Mouse (Mus musculus): ENCODE results near the gene Otx2.

The Otx2 gene

DNA sequence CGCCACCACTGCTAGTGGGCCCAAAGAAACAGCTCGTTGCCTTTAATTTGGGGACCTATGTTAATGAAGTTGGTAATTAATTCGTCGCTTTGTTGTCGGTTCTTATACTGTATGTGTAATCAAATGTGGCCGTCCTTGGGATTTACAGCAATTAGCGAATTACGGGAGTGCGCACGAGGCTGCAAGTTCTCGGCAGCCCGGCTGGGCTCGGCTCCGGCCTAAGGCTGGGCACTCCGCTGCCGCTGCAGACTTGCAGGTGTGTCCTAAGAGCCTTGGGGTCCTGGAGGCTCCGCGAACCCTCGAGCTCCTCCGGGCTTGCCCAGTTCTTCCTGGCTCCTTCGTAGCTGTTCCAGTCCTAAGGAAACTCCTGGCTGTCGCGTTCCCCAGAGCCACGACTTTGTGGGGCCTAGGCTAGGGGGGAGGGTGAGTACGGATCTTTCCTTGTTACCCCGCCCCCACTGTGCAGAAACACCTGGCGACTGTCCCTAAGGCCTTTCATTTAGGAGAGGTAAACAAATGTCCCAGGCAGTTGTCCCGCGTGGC lies 4.8 kb downstream of the Otx2 start:
- no peak for DNase-seq (ENCODE audit: low read depth)

DNA sequence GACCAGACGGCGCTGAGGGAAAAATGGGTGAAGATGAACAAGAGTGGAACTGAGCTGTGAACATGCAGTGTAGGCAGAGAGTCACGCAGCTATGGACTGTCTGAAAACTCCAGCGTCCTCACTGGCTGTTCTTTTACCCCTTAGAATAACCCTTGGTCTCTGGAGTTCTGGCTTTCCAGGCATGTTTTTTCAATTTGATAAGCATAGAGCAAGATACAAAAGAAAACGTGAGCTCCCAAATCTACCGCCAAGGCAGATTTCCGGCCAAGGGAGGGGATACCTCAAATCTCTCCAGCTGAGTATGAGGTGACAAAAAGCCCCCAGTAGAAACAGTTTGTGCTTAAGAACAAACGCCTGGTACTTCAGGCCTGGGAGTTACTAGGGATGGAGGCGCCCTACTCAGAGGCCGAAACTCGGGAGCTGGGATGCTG lies 5.6 kb downstream of the Otx2 start:
- DNase-seq (ENCODE audit: low read depth), result no peak

DNA sequence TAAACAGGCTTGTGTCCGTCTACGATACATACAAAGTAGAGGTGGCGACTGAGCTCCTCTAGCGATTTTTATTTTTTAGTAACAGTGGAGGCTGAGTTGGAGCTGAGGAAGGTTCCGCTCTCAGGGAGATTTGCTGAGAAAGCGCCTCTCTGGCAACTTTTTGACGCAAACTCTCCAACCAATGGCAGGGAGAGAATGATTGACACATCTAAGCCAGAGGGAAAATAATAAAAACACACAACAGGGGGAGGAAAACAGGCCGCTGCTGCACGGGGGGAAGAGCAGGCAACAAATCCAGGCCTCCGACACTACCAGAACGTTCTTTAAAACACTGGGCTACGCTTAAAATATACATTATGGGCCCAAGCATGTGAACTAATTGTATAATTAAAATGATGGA lies 6.2 kb downstream of the Otx2 start:
- DNase-seq (ENCODE audit: low read depth), result no peak

DNA sequence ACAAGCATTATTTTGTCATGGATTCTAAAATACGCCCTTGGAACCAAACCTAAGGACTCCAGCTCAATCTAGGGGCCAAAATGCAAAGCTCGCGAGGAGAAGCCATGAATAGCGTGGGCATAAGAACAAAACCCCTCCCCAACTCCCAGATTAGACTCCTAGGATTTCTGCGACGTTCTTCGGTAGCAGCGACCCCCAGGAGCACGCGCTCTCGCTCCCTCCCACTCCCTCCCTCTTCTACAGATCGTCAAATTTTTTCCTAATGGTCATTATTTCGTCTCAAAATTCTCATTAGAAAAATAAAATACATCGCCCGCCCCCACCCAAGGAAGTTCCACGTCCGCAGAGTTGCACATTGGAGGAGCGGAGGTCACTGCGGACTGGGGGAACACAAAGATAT lies 6.8 kb downstream of the Otx2 start:
- DNase-seq (ENCODE audit: low read depth), result no peak

DNA sequence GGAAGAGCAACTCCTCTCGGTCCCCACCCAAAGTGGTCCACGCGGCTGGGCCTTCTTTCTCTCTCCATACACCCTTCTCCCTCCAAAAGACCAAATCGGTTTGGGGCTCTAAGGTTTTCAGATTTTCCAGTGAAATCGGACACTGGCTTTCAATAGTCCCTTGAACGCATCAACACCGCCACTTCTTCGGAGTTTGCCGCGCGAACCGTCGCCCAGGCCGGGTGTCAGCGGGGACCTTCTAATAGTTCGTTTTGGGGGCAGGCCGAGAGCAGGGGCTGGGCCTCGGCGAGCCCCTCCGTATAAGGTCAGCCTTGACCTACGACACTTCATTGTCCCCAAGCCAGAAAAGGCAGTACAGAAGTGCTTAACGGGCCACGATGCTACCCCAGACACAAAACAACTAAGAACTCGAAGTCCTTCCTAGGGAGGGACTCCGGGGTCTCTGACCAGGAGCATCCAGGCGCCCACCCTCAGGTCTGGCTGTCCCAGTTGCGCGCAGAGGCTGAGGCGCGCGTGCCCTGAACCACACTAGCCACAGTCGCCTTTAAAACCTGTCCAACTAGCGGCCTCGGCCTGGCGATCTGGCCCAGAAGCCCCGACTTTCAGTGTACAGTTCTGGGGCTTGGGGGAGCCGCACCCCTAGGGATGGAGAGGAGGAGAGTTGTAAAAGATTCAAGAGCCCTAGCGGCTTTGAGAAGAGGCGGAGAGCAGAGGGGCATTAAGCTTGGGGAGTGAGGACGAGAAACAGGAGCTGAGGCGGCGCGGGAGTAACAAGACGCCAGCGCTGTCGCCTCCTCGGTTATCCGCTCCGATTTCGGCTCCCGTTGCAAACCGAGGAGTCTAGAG lies 7.6 kb downstream of the Otx2 start:
- DNase-seq (ENCODE audit: low read depth), result no peak

DNA sequence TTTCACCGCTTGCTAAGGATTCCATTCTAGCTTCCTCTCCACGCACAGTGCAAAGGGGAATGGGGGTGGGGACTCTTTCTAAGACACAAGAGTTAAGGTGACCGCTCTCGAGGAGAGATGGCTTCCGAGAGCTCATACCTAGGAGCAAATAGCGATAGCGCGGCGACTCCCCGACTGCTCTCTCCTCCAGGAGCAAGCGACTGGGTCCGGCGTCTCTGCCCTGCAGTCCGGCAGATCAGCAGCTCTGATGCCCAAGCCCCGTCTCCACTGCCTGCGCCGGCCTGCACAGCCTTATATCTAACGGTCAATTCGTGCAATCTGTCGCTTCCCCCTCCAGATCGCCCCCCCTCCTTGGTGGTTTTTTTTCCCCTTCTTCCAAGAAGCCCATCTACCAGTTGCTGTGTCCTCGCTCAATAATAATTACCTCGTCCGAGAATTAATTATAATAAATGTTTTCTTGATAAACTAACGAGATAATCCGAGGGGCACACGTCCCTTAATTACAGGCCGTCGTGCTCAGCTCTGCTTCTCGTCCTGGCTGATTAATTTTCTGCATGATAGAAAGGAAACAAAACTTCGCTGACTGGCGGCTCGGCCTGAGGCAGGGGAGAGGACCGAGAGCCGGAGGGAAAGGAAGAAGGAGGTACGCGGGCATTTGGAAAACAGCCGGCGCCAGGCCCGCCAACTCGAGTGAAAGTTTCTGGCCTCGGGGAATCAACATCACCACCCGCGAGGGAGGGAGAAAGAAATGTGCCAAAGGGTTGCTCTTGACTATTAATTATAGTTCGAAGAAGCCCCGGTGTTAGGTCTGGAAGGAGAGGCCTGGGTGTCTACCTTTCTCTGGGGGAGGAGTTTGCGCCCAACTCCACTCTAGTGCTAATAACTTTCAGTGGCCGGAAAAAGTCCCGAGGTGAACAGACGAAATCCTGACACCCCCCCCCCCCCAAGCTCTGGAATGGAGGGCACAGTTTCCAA lies 8.5 kb downstream of the Otx2 start:
- DNase-seq (ENCODE audit: low read depth), result no peak

DNA sequence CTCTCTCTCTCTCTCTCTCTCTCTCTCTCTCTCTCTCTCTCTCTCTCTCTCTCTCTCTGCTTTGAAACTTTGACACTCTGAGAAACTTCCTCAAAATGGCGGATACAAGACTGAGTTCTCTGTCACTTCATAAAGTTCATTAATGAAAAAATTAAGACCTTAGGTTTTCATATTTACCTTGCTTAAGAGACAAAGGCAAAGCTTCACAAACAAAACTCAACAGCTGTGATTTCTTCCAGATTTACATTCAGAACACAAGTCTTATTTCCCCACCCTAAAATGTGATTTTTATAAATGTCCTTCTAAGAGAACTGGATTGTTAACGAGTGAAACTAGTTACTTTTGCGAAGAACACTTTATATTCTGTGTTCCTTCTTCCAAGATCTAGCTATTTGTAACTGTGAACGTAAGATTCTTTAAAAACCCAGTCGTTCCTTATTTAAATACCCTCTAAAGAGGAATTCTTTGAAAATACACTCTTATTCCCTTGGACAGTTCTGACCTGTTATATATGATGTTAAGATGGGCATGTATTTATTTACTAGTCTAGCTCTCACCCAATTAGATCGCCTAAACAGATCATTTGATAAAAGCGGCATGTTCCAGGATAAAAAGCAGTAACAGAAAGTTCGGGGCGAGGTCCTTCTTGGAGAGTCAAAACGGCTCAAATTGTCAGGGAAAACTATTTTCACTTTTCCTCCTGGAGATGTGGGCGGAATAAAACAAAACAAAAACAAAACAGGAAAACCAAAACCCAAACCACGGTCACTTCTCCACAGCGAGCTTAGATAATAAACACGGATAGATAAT lies 9.4 kb downstream of the Otx2 start:
- DNase-seq (ENCODE audit: low read depth), result no peak

DNA sequence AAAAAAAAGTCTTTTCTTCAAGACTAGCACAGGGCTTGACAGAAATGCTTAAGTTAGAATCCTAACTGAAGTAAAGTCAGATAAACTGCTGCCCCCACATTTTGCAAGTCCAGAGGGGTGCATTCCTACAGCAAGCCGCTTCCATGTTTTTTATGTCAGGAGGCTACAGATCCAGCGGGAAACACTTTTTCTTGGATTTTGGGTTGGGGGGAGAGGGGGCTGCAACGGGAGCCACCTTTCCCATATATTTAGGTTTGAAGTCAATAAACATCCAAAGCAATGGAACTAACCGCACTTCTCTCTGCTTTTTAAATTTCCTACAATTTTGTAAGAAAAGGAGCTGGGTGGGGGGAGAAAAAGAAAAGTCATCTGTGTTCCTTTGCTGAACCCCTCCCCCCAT lies 10.1 kb downstream of the Otx2 start:
- no peak for DNase-seq (ENCODE audit: low read depth)

DNA sequence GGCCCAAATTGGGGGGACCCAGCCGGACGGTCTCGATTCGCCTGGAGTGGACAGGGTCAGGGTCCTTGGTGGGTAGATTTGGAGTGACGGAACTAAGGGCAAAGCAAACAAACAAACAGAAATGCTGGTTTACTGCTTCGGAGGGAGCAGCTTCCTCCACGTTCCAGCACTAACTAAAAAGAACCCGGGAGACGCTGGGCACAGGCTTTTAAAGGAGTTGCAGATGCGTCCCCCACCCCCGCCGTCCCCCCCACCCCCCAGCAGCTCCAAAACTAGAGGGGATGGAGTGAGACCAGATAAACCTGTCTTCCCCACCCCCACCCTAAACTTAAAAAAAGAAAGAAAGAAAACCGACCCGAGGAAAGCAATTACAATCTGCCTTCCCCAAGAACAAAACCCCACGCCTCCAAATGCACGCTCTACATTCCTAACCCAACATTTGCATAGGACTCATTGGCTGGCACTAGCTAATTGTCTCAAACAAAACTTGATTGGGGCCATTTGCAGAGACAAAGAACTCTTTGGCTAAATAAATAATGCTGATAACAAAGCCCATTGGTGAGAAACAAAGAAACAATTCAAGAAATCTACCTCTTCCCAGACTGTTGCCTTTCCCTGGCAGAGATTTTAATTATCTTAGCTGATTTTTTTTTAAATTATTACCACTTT lies 10.9 kb downstream of the Otx2 start:
- no peak for DNase-seq (ENCODE audit: low read depth)

DNA sequence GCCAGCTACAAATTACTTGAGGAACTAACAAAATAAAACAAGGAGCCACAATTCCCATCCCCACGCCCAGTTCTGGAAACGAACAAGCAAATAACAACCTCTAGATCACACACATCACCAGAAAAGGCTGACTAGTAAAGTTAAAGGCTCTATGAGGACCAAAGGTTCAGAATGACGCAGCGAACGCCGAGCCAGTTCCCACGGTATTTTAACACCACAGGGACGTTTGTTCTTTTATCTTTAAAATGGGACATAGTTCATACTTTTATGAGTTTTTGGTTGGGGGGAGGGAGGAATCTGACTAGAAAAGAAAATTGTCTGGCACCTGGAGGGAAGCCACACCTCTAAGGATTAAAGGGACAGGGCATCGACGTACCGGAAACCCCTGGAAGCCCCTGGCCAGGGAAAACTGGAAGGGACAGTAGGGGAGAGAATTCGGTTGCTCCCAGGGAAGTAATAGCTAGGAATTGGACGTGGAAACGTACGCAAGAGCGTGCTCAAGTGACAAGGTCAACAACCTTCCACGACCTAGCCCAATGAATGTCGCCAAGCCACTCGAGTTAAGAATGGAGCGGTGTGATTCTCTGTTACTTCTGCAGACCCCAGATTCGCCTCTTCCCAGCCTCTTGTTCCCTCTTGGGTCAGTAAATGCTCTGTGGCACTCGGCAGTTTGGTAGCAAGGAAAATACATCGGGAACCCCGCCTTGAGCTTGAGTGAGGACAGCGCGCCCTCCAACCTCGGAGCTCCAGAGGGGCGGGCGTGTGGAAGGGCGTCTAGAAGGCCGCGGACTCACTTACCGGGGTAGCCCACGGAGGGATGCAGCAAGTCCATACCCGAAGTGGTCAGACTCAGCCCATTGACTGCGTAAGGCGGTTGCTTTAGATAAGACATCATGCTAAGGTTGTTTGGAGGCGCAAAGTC lies 11.7 kb downstream of the Otx2 start:
- no peak for DNase-seq (ENCODE audit: low read depth)

DNA sequence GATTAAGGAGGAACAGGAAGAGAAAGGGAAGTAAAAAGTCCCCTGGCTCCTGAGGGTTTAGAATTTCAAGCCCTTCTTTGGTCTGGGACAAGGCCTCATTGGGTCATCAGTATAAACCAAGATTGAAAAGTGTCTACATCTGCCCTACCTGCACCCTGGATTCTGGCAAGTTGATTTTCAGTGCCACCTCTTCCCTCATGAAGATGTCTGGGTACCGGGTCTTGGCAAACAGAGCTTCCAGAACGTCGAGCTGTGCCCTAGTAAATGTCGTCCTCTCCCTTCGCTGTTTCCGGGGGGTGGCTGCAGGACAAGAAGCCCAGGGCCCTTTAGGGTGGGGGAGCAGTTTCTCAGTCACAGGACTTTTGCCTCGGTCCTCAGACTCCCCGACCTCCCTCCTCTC lies 12.5 kb downstream of the Otx2 start:
- no peak for DNase-seq (ENCODE audit: low read depth)

DNA sequence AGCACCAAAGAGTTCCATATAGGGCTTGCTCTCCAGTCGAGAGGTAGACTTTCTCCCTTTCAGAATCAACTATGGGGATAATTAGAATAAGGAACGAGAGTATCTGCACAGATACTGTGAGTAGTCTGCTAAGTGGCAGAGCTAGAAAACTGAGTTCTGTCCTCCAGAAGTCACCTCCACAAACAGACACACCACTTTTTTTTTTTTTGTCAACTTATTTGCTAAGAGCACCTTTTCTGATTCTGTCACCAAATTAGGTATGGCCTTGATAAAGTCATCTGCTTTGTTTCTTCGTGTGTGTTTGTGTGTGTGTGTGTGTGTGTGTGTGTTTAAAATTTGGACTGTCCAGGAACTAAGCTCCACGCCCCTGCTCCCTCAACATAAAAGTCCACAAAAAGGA lies 13.0 kb downstream of the Otx2 start:
- DNase-seq (ENCODE audit: low read depth), result no peak

DNA sequence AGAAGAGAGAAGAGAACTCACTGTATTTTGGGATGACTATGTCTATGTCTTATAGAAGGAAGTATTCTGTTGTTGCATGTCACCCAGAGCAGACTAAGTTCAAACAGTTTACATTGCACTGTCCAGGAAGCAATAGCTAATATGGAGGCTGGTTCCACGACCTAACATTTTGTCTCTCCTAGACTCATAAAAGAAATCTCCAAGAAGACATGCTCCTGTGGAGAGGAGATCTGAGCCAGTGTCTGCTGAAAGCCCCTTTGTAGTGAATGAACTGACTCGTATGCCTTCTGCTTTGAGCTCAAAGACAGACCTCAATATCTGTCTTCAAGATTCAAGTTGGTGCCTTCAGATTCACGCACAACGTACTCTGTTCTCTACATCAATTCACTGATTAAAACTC lies 14.0 kb downstream of the Otx2 start:
- no peak for DNase-seq (ENCODE audit: low read depth)

DNA sequence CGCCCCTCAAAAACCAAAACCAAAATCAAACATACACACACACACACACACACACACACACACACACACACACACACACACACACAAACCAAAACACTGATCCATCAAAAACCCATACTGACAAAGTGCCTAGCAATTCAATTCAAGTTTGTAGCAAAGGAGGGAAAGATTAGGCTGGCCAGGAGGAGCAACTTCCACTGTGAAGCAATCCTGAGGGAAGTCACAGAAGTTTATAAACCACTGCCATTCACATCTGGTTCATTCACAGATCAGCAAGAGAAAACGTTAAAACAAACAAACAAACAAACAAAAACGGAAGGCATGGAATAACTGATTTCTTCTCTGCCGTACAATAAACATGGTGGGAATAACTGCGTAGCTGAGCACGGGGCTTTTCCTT lies 16.4 kb downstream of the Otx2 start:
- DNase-seq (ENCODE audit: low read depth), result no peak

DNA sequence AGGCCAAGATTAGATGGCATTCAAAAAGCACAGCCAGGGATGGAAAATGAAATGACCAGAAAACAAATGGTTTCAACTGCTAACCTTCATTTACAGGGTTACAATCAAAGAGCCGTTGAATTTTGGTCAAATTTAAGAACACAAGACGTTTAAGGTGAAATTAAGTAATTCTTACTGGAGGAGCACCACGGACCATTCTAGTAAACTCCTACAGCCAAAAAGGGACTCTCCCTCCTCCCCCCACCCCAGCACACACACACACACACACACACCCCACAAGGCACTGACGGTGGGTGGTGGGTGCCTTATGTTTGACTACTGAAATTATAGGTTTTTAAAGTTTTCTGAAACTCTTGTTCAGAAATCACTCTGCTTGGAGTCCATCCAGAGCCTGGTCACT lies 16.9 kb downstream of the Otx2 start:
- DNase-seq (ENCODE audit: low read depth), result no peak

DNA sequence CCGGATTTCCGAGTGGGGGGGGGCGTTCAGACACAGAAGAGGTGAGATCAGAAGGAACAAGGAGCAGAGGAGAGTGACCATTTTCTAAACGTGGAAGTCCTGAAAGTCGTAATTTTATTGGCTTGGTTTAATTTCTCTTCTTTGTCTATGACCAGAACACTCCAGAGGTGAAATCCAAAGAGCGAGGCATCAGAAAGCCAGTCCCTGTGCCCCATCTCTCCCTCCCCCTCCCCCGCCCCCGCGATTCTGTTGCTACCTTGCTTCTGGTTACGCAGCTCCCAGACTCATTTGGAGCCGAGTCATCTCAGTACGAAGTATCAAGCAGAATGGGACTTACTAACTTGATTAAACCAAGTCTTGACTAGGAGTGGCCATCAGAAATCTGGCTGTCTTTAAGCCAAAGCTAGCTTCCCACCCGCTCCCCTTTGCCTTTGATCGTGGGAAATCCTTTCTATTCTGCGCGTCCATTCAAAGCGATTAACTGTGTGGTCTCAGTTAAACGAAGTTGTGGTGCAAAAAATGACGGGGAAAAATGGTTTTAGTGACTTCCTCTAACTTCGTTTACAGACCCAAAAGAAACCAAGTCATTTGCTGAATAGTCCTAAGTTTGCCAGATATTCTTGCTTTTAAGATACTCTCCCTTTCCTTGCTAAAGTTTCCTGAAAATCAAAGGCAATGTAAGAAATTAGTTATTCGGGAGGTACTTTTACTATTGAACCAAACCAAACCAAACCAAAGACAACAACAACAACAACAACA lies 17.6 kb downstream of the Otx2 start:
- DNase-seq (ENCODE audit: low read depth), result no peak

DNA sequence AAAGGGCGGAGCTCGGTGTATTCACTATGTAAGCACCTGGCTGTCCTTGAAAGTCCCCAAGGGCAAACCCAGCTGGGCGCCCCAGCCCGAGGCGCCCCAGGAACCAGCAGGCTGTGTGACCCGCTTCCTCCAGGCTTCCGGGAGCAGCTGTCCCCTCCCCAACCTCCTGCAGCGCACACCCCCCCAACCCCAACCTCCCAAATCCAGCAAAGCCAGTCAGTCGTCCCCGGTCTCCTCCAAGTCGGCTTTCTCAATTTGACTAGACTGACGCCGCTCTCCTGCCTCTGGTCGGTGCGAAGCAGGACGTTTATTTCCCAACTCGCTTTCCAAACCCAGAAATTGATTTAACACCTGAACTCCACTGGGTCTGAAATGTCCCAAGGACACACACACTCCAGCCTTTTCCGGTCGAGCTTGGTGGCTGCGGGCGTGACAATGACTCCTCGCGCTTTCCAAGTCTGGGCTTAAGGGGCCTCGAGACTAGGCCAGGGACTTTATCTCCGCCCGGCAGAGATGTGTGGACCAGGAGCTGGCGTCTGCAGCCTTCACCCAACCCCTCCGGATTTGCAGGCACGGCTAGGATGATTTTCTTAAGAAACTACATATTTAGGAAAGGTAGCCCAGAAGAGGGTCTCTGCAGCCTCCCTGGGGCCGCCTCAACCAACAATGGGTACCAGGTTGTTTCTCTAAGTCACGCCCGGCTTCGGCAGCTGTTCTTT lies 18.4 kb downstream of the Otx2 start:
- no peak for DNase-seq (ENCODE audit: low read depth)

DNA sequence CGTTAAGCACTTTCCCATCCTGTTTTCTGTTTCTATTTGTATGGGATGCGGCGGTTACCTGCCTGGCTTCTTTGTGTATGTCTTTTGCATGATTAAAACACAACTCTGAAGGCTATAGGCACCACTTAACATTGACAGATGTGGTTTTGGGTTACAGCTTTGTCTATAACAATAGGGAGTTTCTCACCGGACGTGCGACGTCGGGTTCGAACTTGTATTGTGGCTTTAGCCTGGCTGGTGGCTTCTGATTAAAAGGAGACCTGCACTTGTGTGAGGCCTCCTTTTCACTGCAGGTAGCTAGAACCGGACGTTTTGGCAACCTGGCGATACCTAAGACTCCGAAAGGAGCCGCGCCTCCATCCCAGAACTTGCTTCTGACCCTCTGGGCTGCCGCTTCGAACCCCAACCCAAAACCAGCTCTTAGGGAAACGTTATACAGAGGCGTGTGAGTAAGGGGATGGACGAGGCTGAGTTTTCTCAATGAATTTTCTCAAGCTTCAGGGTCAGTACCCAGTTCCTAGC lies 19.0 kb downstream of the Otx2 start:
- no peak for DNase-seq (ENCODE audit: low read depth)

Data from induced T-regulatory cell, adult 2 months (primary cell).